Mouse (Mus musculus) forebrain, embryonic 14.5 days (tissue): ENCODE data around the gene Hsd17b7. TPM values are rescaled to one million over a fixed set of nuclear protein-coding genes. Genes with fewer than 3 reads are reported as not detected.

Source experiments
- ATAC-seq: fragments of 200-750 bp; cut with Nextera tagmentation; 2 replicates; pipeline ENCODE4 v1.8.0; 2017; ENCODE audit warnings: mild to moderate bottlenecking, moderate library complexity
- DNase-seq: peaks from one replicate; pipeline ENCODE4 v3.0.0-alpha.2; 2015; ENCODE audit warnings: low spot score
- H3K27ac ChIP-seq: fragments of 300-500 bp; sonication (generic); 2 replicates; pipeline ENCODE4 v1.5.1; 2014; ENCODE audit warnings: low read depth, mild to moderate bottlenecking, control low read depth, low read length, moderate library complexity
- H3K27me3 ChIP-seq: fragments of 300-500 bp; sonication (generic); replicated peaks from 2 replicates; pipeline ENCODE4 v1.6.1; 2014; ENCODE audit warnings: low read length, control low read depth, mixed read lengths; ENCODE audit not compliant: control insufficient read depth, insufficient read depth
- H3K36me3 ChIP-seq: fragments of 300-500 bp; sonication (generic); 2 replicates; pipeline ENCODE4 v1.6.1; 2014; ENCODE audit warnings: low read length, control low read depth; ENCODE audit not compliant: control insufficient read depth, insufficient read depth
- H3K4me1 ChIP-seq: fragments of 300-500 bp; sonication (generic); 2 replicates; pipeline ENCODE4 v1.6.1; 2014; ENCODE audit warnings: antibody characterized with exemption, low read length, control low read depth; ENCODE audit not compliant: control insufficient read depth, insufficient read depth
- H3K4me2 ChIP-seq: fragments of 300-500 bp; sonication (generic); 2 replicates; pipeline ENCODE4 v1.6.1; 2014; ENCODE audit warnings: mild to moderate bottlenecking, control low read depth, low read length
- H3K4me3 ChIP-seq: fragments of 300-500 bp; sonication (generic); 2 replicates; pipeline ENCODE4 v1.5.1; 2014; ENCODE audit warnings: low read depth, low read length, control low read depth
- H3K9ac ChIP-seq: fragments of 300-500 bp; sonication (generic); 2 replicates; pipeline ENCODE4 v1.6.1; 2014; ENCODE audit warnings: mild to moderate bottlenecking, low read length, control low read depth, moderate library complexity
- H3K9me3 ChIP-seq: fragments of 300-500 bp; sonication (generic); replicated peaks from 2 replicates; pipeline ENCODE4 v1.6.1; 2016; ENCODE audit warnings: low read length, control low read depth, mixed read lengths; ENCODE audit not compliant: control insufficient read depth
- WGBS: fragments of 180-500 bp; shearing (Covaris S2); extraction: QIAGEN DNeasy Blood & Tissue Kit; methylation state at CpG from one replicate; pipeline ENCODE4 v1.1.7; 2014; 5-methylcytosine and 5-hydroxymethylcytosine counted together
- polyA plus RNA-seq: library from polyadenylated mRNA; unstranded; fragments of >200 nt; fragmentation: Nextera tagmentation; extraction: Ambion mirVana; gene quantifications from 2 replicates; pipeline ENCODE4 v1.2.1, GENCODE M21; 2014

The Hsd17b7 gene
- polyA plus RNA-seq, 1 experiment from 2014 or later, result 14.4 TPM

DNA sequence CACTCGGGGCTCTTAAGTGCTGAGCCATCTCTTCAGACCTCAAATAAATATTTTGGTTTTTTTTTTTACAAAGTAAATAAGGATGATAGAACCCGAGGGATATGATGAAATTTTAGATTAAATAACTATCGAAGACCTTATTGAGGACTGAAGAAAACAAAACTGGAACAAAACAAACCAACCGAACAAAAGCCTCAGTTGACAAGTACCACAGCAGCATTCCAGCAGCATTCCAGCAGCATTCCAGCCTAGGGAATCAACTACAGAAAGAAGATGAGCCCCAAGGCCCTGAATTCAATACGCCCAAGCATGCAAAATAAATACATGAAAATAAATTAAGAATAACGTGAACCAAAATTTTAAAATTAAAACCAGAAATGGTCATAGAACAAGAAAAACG lies 19.1 kb downstream of the Hsd17b7 start:
- no peaks in the 10 kb centered on the region; the same call in 1 of the 2 replicates for H3K9me3 ChIP-seq
- DNase-seq (no peak), ATAC-seq (no peak)
- 84% methylated on average over 7 of the region's 7 CpGs for WGBS
- no peak overlapping the region for H3K4me3 ChIP-seq
- H3K27me3 ChIP-seq, result no peaks in the 10 kb centered on the region
- H3K27ac ChIP-seq, result no peak overlapping the region
- no peak overlapping the region for H3K9ac ChIP-seq
- H3K4me2 ChIP-seq, result no peak overlapping the region
- no peaks in the 10 kb centered on the region for H3K4me1 ChIP-seq
- peaks cover 34% of the 10 kb centered on the region for H3K36me3 ChIP-seq

DNA sequence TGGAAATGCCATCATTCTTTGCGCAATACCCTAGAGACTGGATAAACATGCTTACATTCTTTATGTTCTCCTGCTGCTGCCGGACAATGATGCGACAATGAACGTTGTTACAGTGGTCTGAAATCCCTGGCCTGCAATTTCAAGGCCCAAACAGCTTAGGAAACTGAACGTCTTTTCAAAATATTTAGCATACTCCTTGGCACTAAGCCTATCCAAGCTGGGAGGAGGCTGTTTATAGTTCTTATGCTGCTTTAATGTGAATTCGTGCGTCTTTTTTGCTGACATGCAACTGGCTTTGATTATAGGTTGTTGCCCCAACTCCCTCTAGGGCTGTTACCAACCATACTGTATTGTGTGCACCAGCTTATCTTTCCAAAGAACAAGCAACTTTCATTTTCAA lies 20.2 kb downstream of the Hsd17b7 start:
- ATAC-seq, result no peak
- Histone ChIP-seq H3K4me1 (no peaks in the 10 kb centered on the region), H3K36me3 (peaks cover 25% of the 10 kb centered on the region), H3K9me3 (no peaks in the 10 kb centered on the region; the same call in 1 of the 2 replicates), H3K27ac (no peak overlapping the region), H3K4me2 (no peak overlapping the region), H3K4me3 (no peak overlapping the region), H3K9ac (no peak overlapping the region), H3K27me3 (no peaks in the 10 kb centered on the region)
- WGBS, result 82% methylated on average over 7 of the region's 7 CpGs
- DNase-seq, result no peak

DNA sequence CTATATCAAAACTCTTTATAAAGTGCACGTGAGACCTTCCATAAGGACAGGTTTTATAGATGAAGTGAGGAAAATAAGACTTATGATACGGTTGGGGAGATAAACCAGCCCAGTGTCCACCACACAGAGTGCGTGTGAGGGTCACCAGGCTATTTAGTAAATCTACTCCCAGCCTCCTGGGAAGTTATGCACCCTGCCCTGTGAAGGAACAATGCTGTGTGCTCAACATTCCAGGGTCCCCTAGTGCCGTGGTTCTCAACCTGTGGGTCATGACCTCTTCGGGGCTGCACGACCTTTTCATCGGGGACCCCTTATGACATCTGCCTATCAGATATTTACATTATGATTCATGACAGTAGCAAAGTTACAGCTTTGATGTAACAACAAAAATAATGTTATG lies 20.8 kb downstream of the Hsd17b7 start:
- WGBS, result 90% methylated on average over 7 of the region's 7 CpGs
- no peak for ATAC-seq
- no peak overlapping the region for H3K4me3 ChIP-seq
- H3K9me3 ChIP-seq, result no peaks in the 10 kb centered on the region; the same call in 1 of the 2 replicates
- H3K27ac ChIP-seq, result no peak overlapping the region
- no peaks in the 10 kb centered on the region for H3K4me1 ChIP-seq
- H3K9ac ChIP-seq, result no peak overlapping the region
- no peak for DNase-seq
- no peak overlapping the region for H3K4me2 ChIP-seq
- no peaks in the 10 kb centered on the region for H3K27me3 ChIP-seq
- H3K36me3 ChIP-seq, result peaks cover 25% of the 10 kb centered on the region

DNA sequence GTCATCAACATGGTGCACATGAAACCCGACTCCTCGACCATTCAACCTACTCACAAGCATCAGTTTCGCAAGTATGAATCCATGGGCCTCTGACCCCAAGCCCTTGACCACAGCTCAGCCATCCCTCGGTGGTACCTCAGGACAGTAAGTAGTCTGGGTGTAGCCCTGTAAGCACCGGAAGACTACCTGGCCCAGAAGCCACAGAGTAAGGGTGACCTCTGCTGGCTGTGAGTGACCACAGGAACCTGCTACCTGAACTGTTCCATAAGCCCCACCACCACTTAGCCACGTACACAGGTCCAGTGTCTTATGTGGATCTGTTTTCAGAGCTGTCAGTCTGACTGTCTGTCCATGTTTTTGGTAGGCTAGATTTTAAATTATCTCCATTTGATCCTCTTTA lies 21.4 kb downstream of the Hsd17b7 start:
- ATAC-seq (no peak), DNase-seq (no peak)
- WGBS, result 79% methylated on average over 6 of the region's 6 CpGs
- peaks cover 20% of the 10 kb centered on the region for H3K36me3 ChIP-seq
- H3K9ac ChIP-seq, result no peak overlapping the region
- H3K9me3 ChIP-seq, result no peaks in the 10 kb centered on the region; the same call in 1 of the 2 replicates
- no peaks in the 10 kb centered on the region for H3K27me3 ChIP-seq
- no peak overlapping the region for H3K4me3 ChIP-seq
- no peak overlapping the region for H3K4me2 ChIP-seq
- no peak overlapping the region for H3K27ac ChIP-seq
- H3K4me1 ChIP-seq, result no peaks in the 10 kb centered on the region

DNA sequence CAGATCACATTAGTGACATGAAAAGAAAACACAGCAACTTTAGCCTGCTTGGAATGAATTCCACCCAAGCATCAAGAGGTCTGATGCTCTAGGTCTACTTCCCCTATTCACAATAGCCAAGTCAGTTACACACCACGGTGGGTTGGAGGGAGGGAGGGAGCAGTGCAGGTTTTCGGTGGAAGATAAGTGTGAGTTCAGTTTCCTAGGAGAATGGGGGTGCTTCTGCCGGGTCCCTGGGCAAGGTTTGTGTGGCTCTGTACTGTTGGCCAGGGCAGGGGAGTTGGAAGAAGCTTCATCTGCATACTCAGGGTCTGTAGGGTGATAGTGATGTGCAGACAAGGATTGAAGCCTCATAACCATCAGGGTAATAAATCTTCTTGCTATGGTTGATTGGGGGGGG lies 23.0 kb downstream of the Hsd17b7 start:
- Histone ChIP-seq H3K4me1 (no peaks in the 10 kb centered on the region), H3K36me3 (peaks cover 10% of the 10 kb centered on the region; the same call in 1 of the 2 replicates), H3K9me3 (no peaks in the 10 kb centered on the region; the same call in 1 of the 2 replicates), H3K4me3 (no peak overlapping the region), H3K4me2 (no peak overlapping the region), H3K27ac (no peak overlapping the region), H3K9ac (no peak overlapping the region), H3K27me3 (no peaks in the 10 kb centered on the region)
- WGBS, result 75% methylated on average over 3 of the region's 3 CpGs
- ATAC-seq (no peak), DNase-seq (no peak)

DNA sequence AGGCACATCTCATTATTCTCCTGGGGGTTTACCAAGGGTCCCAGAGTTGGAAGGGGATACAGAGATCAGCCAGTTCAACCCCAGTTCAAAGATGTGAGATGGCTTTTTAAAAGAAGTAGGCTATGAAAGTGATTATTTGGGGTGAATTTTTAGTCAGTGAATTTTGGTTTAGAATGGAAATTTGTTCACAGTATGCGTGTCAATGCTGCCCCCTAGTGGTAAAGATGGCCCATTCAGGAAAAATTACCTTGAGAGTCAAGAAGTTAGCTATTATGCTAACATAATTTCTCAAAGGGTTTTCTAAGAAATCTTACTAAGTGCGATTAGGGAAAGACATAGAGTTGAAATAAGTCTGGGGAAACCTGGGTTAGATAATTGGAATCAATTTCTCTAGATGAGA lies 29.7 kb downstream of the Hsd17b7 start:
- Histone ChIP-seq H3K27me3 (no peaks in the 10 kb centered on the region), H3K4me3 (no peak overlapping the region), H3K4me1 (no peaks in the 10 kb centered on the region), H3K4me2 (no peak overlapping the region), H3K27ac (no peak overlapping the region), H3K36me3 (no peaks in the 10 kb centered on the region), H3K9me3 (no peaks in the 10 kb centered on the region), H3K9ac (no peak overlapping the region)
- DNase-seq (peak; percentile 80), ATAC-seq (no peak)
- 8% methylated on average over 2 of the region's 2 CpGs for WGBS

DNA sequence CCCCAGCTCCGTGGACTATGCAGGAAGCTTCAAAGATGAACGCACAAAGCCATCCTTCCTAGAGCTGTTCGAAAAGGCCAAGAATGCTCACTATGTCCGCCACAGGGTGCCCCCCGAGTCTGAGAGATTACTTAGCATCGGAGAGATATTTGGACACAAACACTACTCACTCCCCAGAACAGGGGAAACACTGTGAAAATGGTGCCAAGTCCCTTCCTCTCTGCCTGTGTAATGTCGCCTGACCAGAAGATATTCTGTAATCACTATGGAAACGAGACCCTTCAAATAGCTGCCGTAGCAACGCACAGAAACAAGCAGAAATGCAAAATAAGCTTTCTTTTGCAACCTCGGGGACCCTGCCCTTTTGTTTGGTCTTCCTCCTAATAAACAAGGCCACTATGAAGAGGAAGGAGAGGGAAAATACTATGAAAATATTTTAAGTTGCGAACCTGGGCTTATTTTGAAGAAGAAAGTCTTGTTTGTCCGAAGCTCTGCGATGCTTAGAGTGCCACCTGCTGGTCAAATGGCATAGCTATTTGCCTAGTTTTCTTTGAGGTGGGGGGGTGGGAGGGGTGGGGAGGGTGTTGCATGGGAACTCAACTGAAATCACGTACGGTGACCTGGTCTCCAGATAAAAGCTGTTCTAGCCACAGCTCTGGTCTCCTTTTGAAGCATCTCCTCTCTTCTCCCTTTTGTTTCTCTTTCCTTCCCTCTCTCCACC lies 34.9 kb downstream of the Hsd17b7 start:
- Histone ChIP-seq H3K4me2 (peak overlapping the region; percentile 46), H3K36me3 (no peaks in the 10 kb centered on the region), H3K27ac (peak overlapping the region; percentile 70), H3K4me1 (peaks cover 9% of the 10 kb centered on the region; the same call in 1 of the 2 replicates), H3K9me3 (no peaks in the 10 kb centered on the region), H3K27me3 (no peaks in the 10 kb centered on the region), H3K4me3 (peak overlapping the region; percentile 22), H3K9ac (peak overlapping the region; percentile 17; the same call in 1 of the 2 replicates)
- peak; percentile 86 for DNase-seq
- 24% methylated on average over 16 of the region's 16 CpGs for WGBS
- ATAC-seq, result peak; percentile 83

DNA sequence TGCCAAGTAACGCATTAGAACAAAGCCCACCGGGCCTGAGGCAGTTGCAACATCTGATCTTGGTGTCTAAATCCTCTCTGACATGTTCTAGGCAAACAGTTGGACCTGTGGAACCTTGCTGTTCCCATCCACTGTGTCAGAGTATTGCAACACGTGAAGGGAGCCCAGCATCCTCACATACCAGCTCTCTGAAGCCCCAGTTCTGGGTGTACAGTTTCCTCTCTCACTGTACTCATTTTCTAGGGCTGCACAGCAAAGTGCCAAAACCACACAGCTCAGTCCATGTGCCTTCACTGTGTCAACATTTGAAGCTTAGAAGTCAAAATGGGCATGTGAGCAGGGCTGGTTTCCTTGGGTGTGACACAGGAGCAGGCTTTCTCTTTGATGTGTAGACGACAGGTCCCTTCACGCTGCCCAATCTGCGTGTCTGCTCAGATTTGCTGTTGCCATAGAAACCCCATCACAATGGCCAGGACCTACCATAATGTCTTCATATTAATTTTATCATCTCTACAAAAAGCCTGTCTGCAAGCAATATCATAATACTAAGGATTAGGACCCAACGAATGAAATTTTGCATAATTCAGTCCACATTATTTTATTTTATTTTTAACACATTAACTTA lies 36.8 kb downstream of the Hsd17b7 start:
- ATAC-seq (no peak), DNase-seq (peak; percentile 45)
- WGBS, result 63% methylated on average over 7 of the region's 7 CpGs
- Histone ChIP-seq H3K27me3 (no peaks in the 10 kb centered on the region), H3K36me3 (no peaks in the 10 kb centered on the region), H3K9me3 (no peaks in the 10 kb centered on the region), H3K4me2 (no peak overlapping the region), H3K4me3 (no peak overlapping the region), H3K27ac (no peak overlapping the region; the same call in 1 of the 2 replicates), H3K9ac (no peak overlapping the region), H3K4me1 (peaks cover 13% of the 10 kb centered on the region; the same call in 1 of the 2 replicates)

DNA sequence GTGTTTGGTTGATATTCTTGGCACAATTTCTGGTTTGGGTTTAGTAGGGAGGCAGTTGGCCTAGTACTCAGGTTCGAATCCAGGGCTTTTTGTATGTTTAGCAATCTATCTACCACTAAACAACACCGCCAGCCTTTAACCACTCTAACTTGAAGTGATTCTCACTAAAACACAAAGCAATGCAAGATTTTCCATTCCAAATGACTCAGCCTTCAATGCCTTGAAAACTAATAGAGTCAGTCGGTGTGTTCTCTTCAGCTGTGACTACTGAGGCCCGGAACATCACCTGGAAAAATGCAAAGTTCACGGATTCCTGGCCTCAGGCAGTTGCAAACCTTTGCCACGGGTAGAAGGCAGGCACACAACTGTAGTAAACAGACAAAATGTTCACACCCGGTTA lies 37.3 kb downstream of the Hsd17b7 start:
- DNase-seq (no peak), ATAC-seq (no peak)
- no peaks in the 10 kb centered on the region for H3K36me3 ChIP-seq
- no peak overlapping the region for H3K9ac ChIP-seq
- no peaks in the 10 kb centered on the region for H3K27me3 ChIP-seq
- no peak overlapping the region for H3K4me2 ChIP-seq
- peaks cover 13% of the 10 kb centered on the region; the same call in 1 of the 2 replicates for H3K4me1 ChIP-seq
- no peak overlapping the region for H3K4me3 ChIP-seq
- no peaks in the 10 kb centered on the region for H3K9me3 ChIP-seq
- WGBS, result 84% methylated on average over 7 of the region's 7 CpGs
- no peak overlapping the region for H3K27ac ChIP-seq
